25 mouse cellular contexts compared by ENCODE assay signal in the genomic region with DNA sequence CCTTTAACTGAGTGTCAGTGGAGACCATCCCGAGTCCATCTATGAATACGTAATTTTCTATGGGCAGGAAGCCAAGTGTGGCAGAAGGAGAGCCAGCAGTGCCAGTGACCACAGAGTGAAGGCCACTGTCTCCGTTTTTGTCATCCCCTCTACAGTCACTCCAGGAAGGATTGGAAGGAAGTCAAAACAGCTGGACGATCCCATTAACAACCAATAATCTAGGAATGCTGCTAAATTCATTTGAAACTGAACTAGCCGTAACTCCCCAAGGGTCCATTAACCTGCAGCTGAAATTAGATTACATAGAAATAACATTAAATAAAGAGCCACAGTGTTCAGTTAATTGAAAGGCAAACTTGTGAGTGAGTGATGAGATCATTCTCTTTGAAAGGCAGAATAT.
DNase-seq lines count a peak whose midpoint lies in the region; ATAC-seq and TF ChIP-seq lines count a peak whose summit lies in the region.
"Had no signal": no experiment of that assay in that cellular context is flagged by ENCODE, and none has a peak within 500 bp of the region (broad histone marks: within the 10 kb centered on the region; RNA-seq: fewer than 3 reads in every experiment).

No protein-coding gene starts in this region.

- DNase-seq in adrenal gland, adult 2 months: peak; percentile 5
- DNase-seq in adrenal gland, adult 8-10 months: no peak
- peak; percentile 43 for DNase-seq in hindbrain, embryonic 14.5 days (ENCODE audit: low spot score)
- no peak for DNase-seq in hindbrain, embryonic 11.5 days (ENCODE audit: low spot score)
- no peak for DNase-seq in lung, postnatal 0 days (ENCODE audit: low spot score)
- DNase-seq in lung, postnatal 14 days: no peak
- peak; percentile 3 for DNase-seq in adrenal gland, postnatal 25 days
- DNase-seq: cerebellum, adult 18-20 months; gastrocnemius, postnatal 10 days; heart, adult 11 months; heart, postnatal 14 days; kidney, adult 8-10 months; kidney, postnatal 25 days; liver, embryonic 13.5 days; right cerebral cortex, postnatal 4 days; thymus, adult 2 months had no signal

- no peak for TF ChIP-seq CTCF in lung, postnatal 0 days (IDR thresholded peaks at IDR 0.05)

- no peak overlapping the region for H3K4me3 ChIP-seq in hindbrain, embryonic 14.5 days (replicated peaks; ENCODE audit: low read length)
- no peak overlapping the region for H3K4me3 ChIP-seq in hindbrain, embryonic 11.5 days (ENCODE audit: low read depth, low read length)
- no peak overlapping the region for H3K4me3 ChIP-seq in lung, postnatal 0 days (ENCODE audit: low read depth, low read length)
- H3K4me3 ChIP-seq in kidney, embryonic 16.5 days (ENCODE audit: low read length): no peak overlapping the region
- H3K4me3 ChIP-seq: embryonic facial prominence, embryonic 12.5 days; heart, embryonic 12.5 days; left cerebral cortex, adult 2 months; liver, embryonic 13.5 days; midbrain, embryonic 13.5 days; myocyte had no signal

- H3K27ac ChIP-seq in hindbrain, embryonic 14.5 days: no peak overlapping the region
- H3K27ac ChIP-seq in hindbrain, embryonic 11.5 days (ENCODE audit: low read depth, low read length): no peak overlapping the region
- H3K27ac ChIP-seq in lung, postnatal 0 days (ENCODE audit: low read length): no peak overlapping the region
- no peak overlapping the region for H3K27ac ChIP-seq in kidney, embryonic 16.5 days (ENCODE audit: low read length)
- H3K27ac ChIP-seq: embryonic facial prominence, embryonic 12.5 days; liver, embryonic 13.5 days; midbrain, embryonic 13.5 days had no signal

- peak; percentile 40; the same call in 1 of the 2 replicates for ATAC-seq in hindbrain, embryonic 14.5 days (ENCODE audit: low FRiP score)
- no peak for ATAC-seq in hindbrain, embryonic 11.5 days (ENCODE audit: low FRiP score)
- ATAC-seq in lung, postnatal 0 days: peak; percentile 17; the same call in 1 of the 2 replicates
- no peak for ATAC-seq in kidney, embryonic 16.5 days (ENCODE audit: low FRiP score, low TSS enrichment)
- ATAC-seq: activated CD4-positive, CD25-positive, alpha-beta regulatory T cell, adult 4 months; CD4-positive, CD25-positive, alpha-beta regulatory T cell, adult 4 months; forebrain, embryonic 14.5 days; midbrain, embryonic 13.5 days had no signal

- H3K27me3 ChIP-seq in hindbrain, embryonic 14.5 days (ENCODE audit: control insufficient read depth, insufficient read depth, low read length): no peaks in the 10 kb centered on the region
- no peaks in the 10 kb centered on the region for H3K27me3 ChIP-seq in hindbrain, embryonic 11.5 days (ENCODE audit: control insufficient read depth, insufficient read depth, low read length)
- H3K27me3 ChIP-seq in lung, postnatal 0 days (replicated peaks; ENCODE audit: insufficient read depth, low read length): no peaks in the 10 kb centered on the region
- no peaks in the 10 kb centered on the region for H3K27me3 ChIP-seq in kidney, embryonic 16.5 days (ENCODE audit: insufficient read depth, low read length)
- H3K27me3 ChIP-seq: embryonic facial prominence, embryonic 12.5 days; heart, embryonic 12.5 days; liver, embryonic 13.5 days; midbrain, embryonic 13.5 days had no signal

- 37% methylated on average over 5 of the region's 5 CpGs for WGBS in hindbrain, embryonic 14.5 days
- WGBS in hindbrain, embryonic 11.5 days: 79% methylated on average over 5 of the region's 5 CpGs
- 38% methylated on average over 5 of the region's 5 CpGs for WGBS in lung, postnatal 0 days
- 68% methylated on average over 5 of the region's 5 CpGs for WGBS in kidney, embryonic 16.5 days

- no peak for TF ChIP-seq EP300 in lung, postnatal 0 days (IDR thresholded peaks at IDR 0.05)

- no peaks in the 10 kb centered on the region for H3K9me3 ChIP-seq in hindbrain, embryonic 14.5 days (ENCODE audit: control insufficient read depth, low read length)
- H3K9me3 ChIP-seq in hindbrain, embryonic 11.5 days (ENCODE audit: control insufficient read depth, low read length): no peaks in the 10 kb centered on the region
- no peaks in the 10 kb centered on the region for H3K9me3 ChIP-seq in lung, postnatal 0 days (ENCODE audit: low read length)
- H3K9me3 ChIP-seq in kidney, embryonic 16.5 days (ENCODE audit: low read length): no peaks in the 10 kb centered on the region
- H3K9me3 ChIP-seq: embryonic facial prominence, embryonic 12.5 days; heart, embryonic 12.5 days; liver, embryonic 13.5 days; midbrain, embryonic 13.5 days had no signal

- no peak overlapping the region for H3K4me2 ChIP-seq in hindbrain, embryonic 14.5 days (replicated peaks)
- no peak overlapping the region for H3K4me2 ChIP-seq in hindbrain, embryonic 11.5 days (replicated peaks; ENCODE audit: low read depth, low read length)
- no peak overlapping the region for H3K4me2 ChIP-seq in lung, postnatal 0 days (replicated peaks; ENCODE audit: low read depth, low read length)
- H3K4me2 ChIP-seq in kidney, embryonic 16.5 days (replicated peaks; ENCODE audit: low read depth, low read length): no peak overlapping the region
- H3K4me2 ChIP-seq: embryonic facial prominence, embryonic 12.5 days; heart, embryonic 12.5 days; liver, embryonic 13.5 days; midbrain, embryonic 13.5 days had no signal

- no peak overlapping the region for H3K9ac ChIP-seq in hindbrain, embryonic 14.5 days
- no peak overlapping the region for H3K9ac ChIP-seq in hindbrain, embryonic 11.5 days (ENCODE audit: low read depth, low read length)
- H3K9ac ChIP-seq in lung, postnatal 0 days (replicated peaks; ENCODE audit: low read depth): no peak overlapping the region
- H3K9ac ChIP-seq in kidney, embryonic 16.5 days (replicated peaks; ENCODE audit: low read length): no peak overlapping the region
- H3K9ac ChIP-seq: embryonic facial prominence, embryonic 12.5 days; heart, embryonic 12.5 days; liver, embryonic 13.5 days; midbrain, embryonic 13.5 days had no signal

- H3K36me3 ChIP-seq in hindbrain, embryonic 14.5 days (replicated peaks; ENCODE audit: control insufficient read depth, insufficient read depth): no peaks in the 10 kb centered on the region
- H3K36me3 ChIP-seq in hindbrain, embryonic 11.5 days (ENCODE audit: control insufficient read depth, insufficient read depth, low read length): no peaks in the 10 kb centered on the region
- no peaks in the 10 kb centered on the region for H3K36me3 ChIP-seq in lung, postnatal 0 days (ENCODE audit: insufficient read depth, low read length)
- no peaks in the 10 kb centered on the region for H3K36me3 ChIP-seq in kidney, embryonic 16.5 days (ENCODE audit: insufficient read depth, low read length)
- H3K36me3 ChIP-seq: embryonic facial prominence, embryonic 12.5 days; heart, embryonic 12.5 days; liver, embryonic 13.5 days; midbrain, embryonic 13.5 days had no signal

- no peaks in the 10 kb centered on the region for H3K4me1 ChIP-seq in hindbrain, embryonic 14.5 days (replicated peaks; ENCODE audit: control insufficient read depth, insufficient read depth, low read length)
- H3K4me1 ChIP-seq in hindbrain, embryonic 11.5 days (replicated peaks; ENCODE audit: control insufficient read depth, insufficient read depth, low read length): no peaks in the 10 kb centered on the region
- no peaks in the 10 kb centered on the region for H3K4me1 ChIP-seq in lung, postnatal 0 days (ENCODE audit: insufficient read depth, low read depth, low read length)
- H3K4me1 ChIP-seq in kidney, embryonic 16.5 days (ENCODE audit: insufficient read depth, low read length): no peaks in the 10 kb centered on the region
- H3K4me1 ChIP-seq: embryonic facial prominence, embryonic 12.5 days; heart, embryonic 12.5 days; liver, embryonic 13.5 days; midbrain, embryonic 13.5 days had no signal

Comparison
In these comparisons a context has a peak if more than half of its experiments do, and no peak if none do; other contexts are left out.
1. DNase-seq: peak in adrenal gland, adult 2 months (single experiment), hindbrain, embryonic 14.5 days (single experiment) and adrenal gland, postnatal 25 days (single experiment); none in adrenal gland, adult 8-10 months (single experiment), hindbrain, embryonic 11.5 days (single experiment), lung, postnatal 0 days (single experiment) and lung, postnatal 14 days (single experiment).
2. ATAC-seq: peak in hindbrain, embryonic 14.5 days (single experiment) and lung, postnatal 0 days (single experiment); none in hindbrain, embryonic 11.5 days (single experiment) and kidney, embryonic 16.5 days (single experiment).